Mouse (Mus musculus) midbrain, embryonic 13.5 days (tissue): ENCODE data around the gene Ankrd6. TPM values are rescaled to one million over a fixed set of nuclear protein-coding genes. Genes with fewer than 3 reads are reported as not detected.

ENCODE experiments used
- ATAC-seq: fragments of 200-750 bp; cut with Nextera tagmentation; 2 replicates; pipeline ENCODE4 v1.8.0; 2017; ENCODE audit warnings: mild to moderate bottlenecking, moderate TSS enrichment, moderate library complexity
- H3K27ac ChIP-seq: fragments of 300-500 bp; sonication (generic); 2 replicates; pipeline ENCODE4 v1.5.1; 2015; ENCODE audit warnings: inconsistent platforms, mild to moderate bottlenecking, moderate library complexity
- H3K27me3 ChIP-seq: fragments of 300-500 bp; sonication (generic); 2 replicates; pipeline ENCODE4 v1.6.1; 2015; ENCODE audit warnings: mild to moderate bottlenecking, inconsistent platforms
- H3K36me3 ChIP-seq: fragments of 300-500 bp; sonication (generic); 2 replicates; pipeline ENCODE4 v1.6.1; 2015; ENCODE audit warnings: mild to moderate bottlenecking, inconsistent platforms
- H3K4me1 ChIP-seq: fragments of 300-500 bp; sonication (generic); replicated peaks from 2 replicates; pipeline ENCODE4 v1.6.1; 2015; ENCODE audit warnings: inconsistent platforms
- H3K4me2 ChIP-seq: fragments of 300-500 bp; sonication (generic); replicated peaks from 2 replicates; pipeline ENCODE4 v1.6.1; 2015; ENCODE audit warnings: moderate library complexity, mild to moderate bottlenecking, inconsistent platforms
- H3K4me3 ChIP-seq: fragments of 300-500 bp; sonication (generic); replicated peaks from 2 replicates; pipeline ENCODE4 v1.5.1; 2015; ENCODE audit warnings: mild to moderate bottlenecking, inconsistent platforms
- H3K9ac ChIP-seq: fragments of 300-500 bp; sonication (generic); replicated peaks from 2 replicates; pipeline ENCODE4 v1.6.1; 2015; ENCODE audit warnings: mild to moderate bottlenecking, inconsistent platforms
- H3K9me3 ChIP-seq: fragments of 300-500 bp; sonication (generic); 2 replicates; pipeline ENCODE4 v1.6.1; 2016; ENCODE audit warnings: mild to moderate bottlenecking, inconsistent platforms
- WGBS: fragments of 180-500 bp; shearing (Covaris S2); methylation state at CpG from one replicate; pipeline ENCODE4 v1.1.7; 2015; 5-methylcytosine and 5-hydroxymethylcytosine counted together
- polyA plus RNA-seq: library from polyadenylated mRNA; unstranded; fragments of >200 nt; fragmentation: Nextera tagmentation; extraction: Ambion mirVana; gene quantifications from 2 replicates; pipeline ENCODE4 v1.2.1, GENCODE M21; 2015

Gene Ankrd6
- polyA plus RNA-seq, 1 experiment from 2014 or later: 30.4 TPM

DNA sequence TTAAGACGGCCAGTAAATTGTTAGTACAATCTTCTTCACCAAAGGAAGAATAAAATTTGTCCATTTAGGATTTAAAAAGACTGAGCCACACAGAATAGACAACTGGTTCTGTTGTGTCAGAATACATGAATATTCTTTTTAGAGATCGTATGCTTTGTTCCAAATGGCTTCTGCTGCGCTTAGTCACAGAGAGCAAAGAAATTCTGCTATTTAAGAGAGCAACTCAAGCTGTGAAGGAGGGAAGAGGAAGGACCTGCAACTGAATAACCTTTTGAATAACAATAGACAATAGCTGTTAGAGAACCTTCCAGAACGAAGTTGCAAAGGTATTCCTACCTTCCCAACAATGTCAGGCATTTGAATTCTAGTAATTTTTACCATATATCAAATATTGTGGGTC, 9.7 kb downstream of the Ankrd6 start:
- Histone ChIP-seq H3K9me3 (no peaks in the 10 kb centered on the region), H3K4me2 (no peak overlapping the region), H3K36me3 (no peaks in the 10 kb centered on the region), H3K4me1 (peaks cover 5% of the 10 kb centered on the region; the same call in 1 of the 2 replicates), H3K9ac (no peak overlapping the region), H3K4me3 (no peak overlapping the region), H3K27me3 (no peaks in the 10 kb centered on the region), H3K27ac (no peak overlapping the region)
- WGBS: 46% methylated on average over 4 of the region's 4 CpGs
- ATAC-seq: no peak

DNA sequence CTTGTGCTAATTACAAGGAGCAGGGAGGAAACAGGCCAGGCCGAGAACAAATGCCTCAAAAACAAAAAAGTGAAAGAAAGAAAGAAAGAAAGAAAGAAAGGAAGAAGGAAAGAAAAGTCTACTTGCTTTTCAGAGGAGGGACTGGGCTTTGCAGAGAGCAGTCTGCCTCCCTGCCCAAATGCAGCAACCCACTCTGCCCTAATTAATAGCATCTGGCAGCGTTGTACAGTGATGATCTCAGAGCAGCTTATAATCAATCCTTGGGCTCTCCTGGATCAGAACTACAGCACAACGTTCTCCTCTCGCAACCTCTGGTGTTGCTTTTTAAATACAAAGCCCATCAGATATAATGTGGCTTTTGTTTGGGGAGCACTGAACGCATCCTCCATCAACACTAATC, 10.7 kb downstream of the Ankrd6 start:
- H3K27ac ChIP-seq: no peak overlapping the region
- WGBS: 52% methylated on average over 5 of the region's 5 CpGs

DNA sequence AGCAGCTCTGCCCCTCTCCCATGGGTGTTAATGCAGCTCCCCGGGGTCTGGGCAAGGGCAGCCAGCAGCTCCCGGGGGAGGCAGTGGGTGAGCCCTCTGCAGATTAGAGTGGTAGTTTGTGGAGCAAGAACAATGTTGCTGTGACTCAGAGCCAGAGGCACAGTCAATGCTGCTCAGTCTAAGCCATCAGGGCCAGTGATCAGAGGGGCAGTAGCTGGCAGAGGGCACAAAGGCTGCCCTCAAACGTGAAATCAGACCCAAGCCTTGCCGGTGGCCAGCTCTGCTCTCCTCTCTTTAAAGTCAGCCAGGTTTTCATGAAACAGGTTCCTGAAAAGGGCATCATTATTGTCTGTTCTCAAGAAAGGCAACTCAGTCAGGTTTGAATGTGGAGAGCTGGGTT, 11.1 kb downstream of the Ankrd6 start:
- Histone ChIP-seq H3K27ac (no peak overlapping the region), H3K9me3 (no peaks in the 10 kb centered on the region), H3K4me3 (no peak overlapping the region), H3K4me2 (no peak overlapping the region), H3K36me3 (no peaks in the 10 kb centered on the region), H3K9ac (no peak overlapping the region), H3K27me3 (no peaks in the 10 kb centered on the region), H3K4me1 (peaks cover 5% of the 10 kb centered on the region; the same call in 1 of the 2 replicates)
- peak; percentile 60; the same call in 1 of the 2 replicates for ATAC-seq
- WGBS: 25% methylated on average over 4 of the region's 4 CpGs

More for the DNA sequence above, 10.7 kb downstream of the Ankrd6 start:
- Histone ChIP-seq H3K9me3 (no peaks in the 10 kb centered on the region), H3K27me3 (no peaks in the 10 kb centered on the region), H3K9ac (no peak overlapping the region), H3K36me3 (no peaks in the 10 kb centered on the region), H3K4me3 (no peak overlapping the region), H3K4me2 (no peak overlapping the region), H3K4me1 (peaks cover 5% of the 10 kb centered on the region; the same call in 1 of the 2 replicates)
- ATAC-seq: no peak

DNA sequence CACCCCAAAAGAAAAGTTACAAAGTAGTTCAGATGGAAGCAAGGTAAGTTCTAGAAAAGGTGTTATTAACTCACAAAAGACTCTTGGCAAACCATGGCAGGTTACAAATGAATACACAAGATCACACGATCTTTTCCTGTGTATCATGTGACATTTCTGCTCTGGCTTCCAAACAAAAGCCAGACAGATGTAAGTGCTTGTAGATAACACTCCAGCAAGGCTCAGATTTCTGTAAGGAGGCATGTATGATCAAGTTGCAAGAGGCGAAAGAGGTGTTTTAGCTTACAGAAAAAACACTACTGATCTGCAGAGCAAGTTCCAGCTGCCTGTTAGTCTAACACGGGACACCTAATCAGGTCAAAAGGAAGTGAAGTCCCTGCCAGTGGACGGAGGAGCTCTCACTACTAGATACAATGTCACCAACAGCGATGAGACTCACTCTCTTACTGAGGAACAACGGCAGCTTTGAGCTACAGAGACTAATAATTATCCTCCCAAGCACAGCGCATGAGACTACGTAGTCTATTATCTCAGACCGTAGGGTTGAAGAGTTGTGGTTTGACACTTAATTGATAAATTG, 13.8 kb downstream of the Ankrd6 start:
- Histone ChIP-seq H3K4me2 (no peak overlapping the region), H3K36me3 (no peaks in the 10 kb centered on the region), H3K9ac (no peak overlapping the region), H3K27me3 (no peaks in the 10 kb centered on the region), H3K4me3 (no peak overlapping the region), H3K9me3 (no peaks in the 10 kb centered on the region), H3K4me1 (peaks cover 11% of the 10 kb centered on the region; the same call in 1 of the 2 replicates), H3K27ac (no peak overlapping the region)
- WGBS: 75% methylated on average over 9 of the region's 9 CpGs
- ATAC-seq: no peak

DNA sequence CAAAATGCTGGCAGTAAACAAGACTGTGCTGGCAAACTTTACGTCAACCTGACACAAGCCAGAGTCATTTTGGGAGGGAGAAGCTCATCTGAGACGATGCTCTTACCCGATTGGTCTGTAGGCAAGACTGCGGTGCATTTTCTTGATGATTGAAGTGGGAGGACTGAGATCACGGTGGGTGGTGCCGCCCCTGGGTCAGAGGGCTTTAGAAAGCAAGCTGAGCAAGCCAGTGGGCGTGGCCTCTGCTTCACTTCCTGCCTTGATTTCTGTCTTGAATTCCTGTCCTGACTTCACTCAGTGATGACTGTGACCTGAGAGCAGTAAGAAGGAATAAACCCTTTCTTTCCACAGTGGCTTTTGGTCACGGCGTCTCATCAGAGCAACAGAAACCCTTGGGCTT, 18.6 kb downstream of the Ankrd6 start:
- no peak for ATAC-seq
- no peak overlapping the region for H3K4me3 ChIP-seq

DNA sequence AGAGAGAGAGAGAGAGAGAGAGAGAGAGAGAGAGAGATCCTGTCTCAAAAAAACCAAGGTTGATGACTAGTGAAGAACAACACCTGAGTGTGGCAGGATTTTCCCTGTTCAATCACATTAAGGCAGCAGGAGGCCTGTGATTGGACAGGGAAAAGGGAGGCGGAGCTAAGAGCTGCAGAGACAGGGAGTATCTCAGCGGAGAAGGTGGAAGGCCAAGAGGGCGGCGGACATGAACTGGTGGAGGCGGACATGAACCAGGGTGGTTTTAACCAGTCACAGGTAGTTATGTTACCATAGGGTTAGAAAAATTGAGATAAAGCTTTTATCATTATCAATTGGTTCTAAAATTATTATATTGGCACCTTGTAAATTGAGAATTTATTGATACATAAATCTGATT, 20.9 kb downstream of the Ankrd6 start:
- H3K4me3 ChIP-seq: no peak overlapping the region
- no peak for ATAC-seq
- no peak overlapping the region for H3K27ac ChIP-seq
- no peaks in the 10 kb centered on the region for H3K27me3 ChIP-seq
- H3K9ac ChIP-seq: no peak overlapping the region
- WGBS: 95% methylated on average over 5 of the region's 5 CpGs
- H3K36me3 ChIP-seq: no peaks in the 10 kb centered on the region
- H3K9me3 ChIP-seq: no peaks in the 10 kb centered on the region
- H3K4me1 ChIP-seq: peaks cover 6% of the 10 kb centered on the region; the same call in 1 of the 2 replicates
- no peak overlapping the region for H3K4me2 ChIP-seq

More for the DNA sequence above, 18.6 kb downstream of the Ankrd6 start:
- WGBS: 69% methylated on average over 9 of the region's 9 CpGs
- peaks cover 6% of the 10 kb centered on the region; the same call in 1 of the 2 replicates for H3K4me1 ChIP-seq
- no peaks in the 10 kb centered on the region for H3K27me3 ChIP-seq
- no peak overlapping the region for H3K9ac ChIP-seq
- H3K4me2 ChIP-seq: no peak overlapping the region; the same call in 1 of the 2 replicates
- no peaks in the 10 kb centered on the region for H3K36me3 ChIP-seq
- no peak overlapping the region for H3K27ac ChIP-seq
- H3K9me3 ChIP-seq: no peaks in the 10 kb centered on the region

DNA sequence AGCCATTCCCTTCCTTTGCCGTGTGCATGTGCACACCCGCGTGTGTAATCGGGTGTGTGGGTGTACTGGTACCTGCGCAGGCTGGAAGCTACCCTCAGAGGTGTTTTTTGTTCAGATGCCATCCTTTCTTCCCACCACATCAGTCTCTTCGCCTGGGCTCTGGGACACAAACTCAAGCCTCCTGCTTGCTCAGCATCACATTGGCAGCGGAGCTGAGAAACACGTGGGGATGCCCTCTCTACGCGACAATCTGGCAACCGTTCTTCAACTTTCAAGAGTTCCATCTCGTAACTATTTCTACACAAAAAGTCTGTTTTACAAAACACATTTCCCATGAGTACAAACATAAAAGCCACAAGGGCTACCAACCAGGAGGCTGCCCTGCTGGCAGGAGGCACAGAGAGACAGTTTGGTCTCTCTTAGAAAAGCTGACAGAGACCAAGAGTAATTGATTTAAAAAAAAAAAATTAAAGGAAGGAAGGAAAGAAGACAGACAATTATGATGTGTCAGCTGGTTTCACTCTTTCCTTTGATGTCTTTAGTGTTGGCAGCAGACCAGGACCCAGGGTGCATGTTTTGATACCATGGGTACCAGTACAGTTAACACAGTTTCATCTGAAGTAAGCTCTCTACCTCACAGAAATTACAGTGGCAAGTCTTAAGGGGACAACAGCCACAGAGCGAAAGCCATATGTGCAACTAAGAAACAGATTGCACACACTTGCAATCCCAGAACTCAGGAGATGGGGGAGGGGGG, 21.8 kb downstream of the Ankrd6 start:
- H3K9ac ChIP-seq: no peak overlapping the region
- no peak overlapping the region for H3K27ac ChIP-seq
- H3K36me3 ChIP-seq: no peaks in the 10 kb centered on the region
- H3K4me1 ChIP-seq: peaks cover 10% of the 10 kb centered on the region; the same call in 1 of the 2 replicates
- H3K9me3 ChIP-seq: no peaks in the 10 kb centered on the region
- H3K4me2 ChIP-seq: no peak overlapping the region
- no peaks in the 10 kb centered on the region for H3K27me3 ChIP-seq
- WGBS: 92% methylated on average over 13 of the region's 13 CpGs
- ATAC-seq: no peak
- no peak overlapping the region for H3K4me3 ChIP-seq

DNA sequence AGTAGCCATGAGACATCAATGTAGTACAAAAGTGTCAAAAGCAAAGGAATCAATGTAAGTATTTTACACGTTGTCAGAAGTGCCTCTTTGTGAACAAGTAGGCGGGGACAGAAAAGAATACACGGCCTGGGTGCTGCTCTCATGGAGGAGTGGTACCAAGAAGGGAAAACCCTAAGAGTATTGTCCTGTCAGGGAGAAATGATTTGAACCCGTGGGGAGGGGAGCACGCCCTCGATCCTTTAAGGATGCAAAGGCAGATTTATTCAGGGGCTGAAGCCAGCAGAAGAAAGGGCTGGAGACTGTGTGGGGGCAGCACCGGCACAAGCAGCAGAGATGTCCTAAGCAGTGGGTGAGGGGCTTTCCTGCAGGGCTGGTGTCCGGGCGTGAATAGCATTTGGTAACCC, 26.7 kb downstream of the Ankrd6 start:
- ATAC-seq: peak; percentile 60
- Histone ChIP-seq H3K36me3 (no peaks in the 10 kb centered on the region), H3K4me1 (peaks cover 49% of the 10 kb centered on the region), H3K9ac (no peak overlapping the region), H3K9me3 (no peaks in the 10 kb centered on the region), H3K4me2 (peak overlapping the region; percentile 45), H3K27me3 (no peaks in the 10 kb centered on the region), H3K4me3 (no peak overlapping the region), H3K27ac (peak overlapping the region; percentile 96)
- WGBS: 8% methylated on average over 9 of the region's 9 CpGs

DNA sequence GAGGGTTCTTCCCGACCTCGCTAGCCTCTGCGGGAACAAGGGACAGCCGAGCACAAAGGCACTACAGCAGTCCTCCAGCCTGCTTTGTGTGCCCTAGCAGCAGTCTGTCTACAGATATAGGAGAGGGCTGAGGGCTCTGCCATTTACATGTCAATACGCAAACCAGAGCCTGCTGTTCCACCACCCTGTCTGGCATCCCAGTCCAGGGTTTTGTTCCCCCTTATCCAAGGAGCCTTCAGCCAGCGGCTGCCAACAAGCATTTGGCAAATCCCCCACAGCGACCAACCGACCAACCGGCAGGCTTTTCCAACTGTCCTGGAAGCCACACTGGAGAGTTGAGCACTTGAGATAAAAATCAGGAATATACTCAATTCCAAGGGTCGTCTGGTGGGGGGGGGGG, 27.2 kb downstream of the Ankrd6 start:
- ATAC-seq: peak; percentile 95
- peak overlapping the region; percentile 51; the same call in 1 of the 2 replicates for H3K9ac ChIP-seq
- peak overlapping the region; percentile 45 for H3K4me2 ChIP-seq
- peak overlapping the region; percentile 96 for H3K27ac ChIP-seq
- H3K4me1 ChIP-seq: peaks cover 53% of the 10 kb centered on the region
- 1% methylated on average over 10 of the region's 10 CpGs for WGBS
- H3K9me3 ChIP-seq: no peaks in the 10 kb centered on the region
- H3K4me3 ChIP-seq: peak overlapping the region; percentile 27
- no peaks in the 10 kb centered on the region for H3K36me3 ChIP-seq
- no peaks in the 10 kb centered on the region for H3K27me3 ChIP-seq

DNA sequence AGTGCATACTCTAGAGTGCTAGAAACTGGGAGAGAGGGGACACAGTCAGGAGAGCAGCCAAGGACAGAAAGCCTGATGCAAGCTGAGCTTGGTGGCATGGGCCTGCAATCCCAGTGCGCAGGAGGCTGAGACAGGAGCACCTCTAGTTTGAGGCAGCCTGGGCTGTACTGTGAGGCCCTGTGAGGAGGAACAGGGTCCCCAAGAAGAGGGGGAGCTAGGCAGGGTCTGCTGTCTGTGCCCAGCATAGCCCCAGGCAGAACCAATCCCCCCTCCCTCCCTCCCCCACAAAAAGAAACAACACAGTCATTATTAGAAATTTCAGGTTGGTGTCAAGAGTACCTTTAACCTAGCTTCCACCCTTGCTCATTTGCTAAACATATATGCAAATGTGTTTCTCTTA, 27.8 kb downstream of the Ankrd6 start:
- Histone ChIP-seq H3K4me3 (peak overlapping the region; percentile 27), H3K9ac (no peak overlapping the region; the same call in 1 of the 2 replicates)

DNA sequence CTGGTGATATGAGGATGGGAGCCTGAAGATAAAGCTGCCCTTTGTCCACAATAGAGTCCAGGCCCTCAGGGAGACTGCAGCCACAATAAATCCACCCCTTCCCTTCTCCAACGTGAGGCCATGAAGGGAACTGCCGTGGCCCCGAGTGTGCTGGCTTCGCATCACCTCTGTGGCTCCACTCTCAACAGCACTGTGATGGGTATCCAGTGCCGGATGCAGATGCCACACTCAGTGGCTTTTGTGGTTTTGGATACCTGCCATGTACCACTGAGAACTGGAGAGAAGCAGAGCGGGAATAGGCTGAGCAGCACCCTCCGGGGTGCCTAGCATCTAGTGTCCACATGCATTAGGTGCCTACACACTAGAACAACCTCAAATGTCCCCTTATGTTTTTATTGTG, 29.8 kb downstream of the Ankrd6 start:
- Histone ChIP-seq H3K4me1 (peaks cover 74% of the 10 kb centered on the region), H3K36me3 (no peaks in the 10 kb centered on the region), H3K9ac (peak overlapping the region; percentile 39; the same call in 1 of the 2 replicates), H3K27me3 (no peaks in the 10 kb centered on the region), H3K4me2 (peak overlapping the region; percentile 45), H3K4me3 (no peak overlapping the region), H3K27ac (no peak overlapping the region), H3K9me3 (no peaks in the 10 kb centered on the region)
- ATAC-seq: no peak
- 59% methylated on average over 7 of the region's 7 CpGs for WGBS

More for the DNA sequence above, 27.8 kb downstream of the Ankrd6 start:
- no peaks in the 10 kb centered on the region for H3K36me3 ChIP-seq
- 58% methylated on average over 1 of the region's 1 CpGs for WGBS
- H3K27ac ChIP-seq: peak overlapping the region; percentile 96
- H3K4me2 ChIP-seq: peak overlapping the region; percentile 45
- no peaks in the 10 kb centered on the region for H3K27me3 ChIP-seq
- H3K9me3 ChIP-seq: no peaks in the 10 kb centered on the region
- H3K4me1 ChIP-seq: peaks cover 59% of the 10 kb centered on the region
- peak; percentile 65 for ATAC-seq

DNA sequence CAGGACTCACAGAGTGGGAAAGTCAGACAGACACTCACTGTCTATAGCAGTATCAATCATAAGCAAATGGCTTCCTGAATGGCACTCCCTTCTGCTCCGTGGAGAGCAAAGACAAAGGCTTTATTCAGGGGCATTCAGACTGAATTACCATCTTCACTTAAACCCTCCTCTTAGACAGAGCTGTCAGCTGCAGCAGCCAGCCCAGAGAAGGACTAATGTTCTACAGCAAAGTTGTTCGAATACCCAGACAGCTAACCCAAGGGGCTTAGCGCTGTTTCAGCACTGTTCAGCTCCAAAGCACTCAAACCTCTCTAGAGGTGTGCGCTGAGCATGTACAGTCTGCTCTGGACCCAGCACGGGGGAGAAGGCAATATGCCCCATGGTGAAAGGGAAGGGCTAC, 32.1 kb downstream of the Ankrd6 start:
- Histone ChIP-seq H3K4me3 (no peak overlapping the region), H3K4me2 (no peak overlapping the region; the same call in 1 of the 2 replicates), H3K4me1 (peaks cover 80% of the 10 kb centered on the region), H3K9ac (0 out of 2 replicates have a peak overlapping the region, but pooled peaks have one; percentile 4), H3K9me3 (no peaks in the 10 kb centered on the region), H3K27me3 (no peaks in the 10 kb centered on the region), H3K27ac (peak overlapping the region; percentile 46), H3K36me3 (no peaks in the 10 kb centered on the region)
- 42% methylated on average over 5 of the region's 5 CpGs for WGBS
- ATAC-seq: no peak
